Mouse (Mus musculus) heart, postnatal 36 days (tissue): ENCODE results near the gene Zmiz1. TPM values are rescaled to one million over a fixed set of nuclear protein-coding genes. Genes with fewer than 3 reads are reported as not detected.

Experiments used
- DNase-seq, 2 experiments: peaks; one replicate each; pipeline ENCODE4 v3.0.0; 2021 to 2022
- intact Hi-C: fragments of 180-260 bp; cut with DNase I; formaldehyde crosslinking; loops from one replicate; pipeline ENCODE4 v1.15.1; 2025
- total RNA-seq, 2 experiments: library from RNA; stranded (reverse); gene quantifications; 2 replicates each; pipeline ENCODE4 v1.2.3; 2021

The Zmiz1 gene
- total RNA-seq, 2 experiments from 2014 or later = 38.8 to 41.7 TPM

DNA sequence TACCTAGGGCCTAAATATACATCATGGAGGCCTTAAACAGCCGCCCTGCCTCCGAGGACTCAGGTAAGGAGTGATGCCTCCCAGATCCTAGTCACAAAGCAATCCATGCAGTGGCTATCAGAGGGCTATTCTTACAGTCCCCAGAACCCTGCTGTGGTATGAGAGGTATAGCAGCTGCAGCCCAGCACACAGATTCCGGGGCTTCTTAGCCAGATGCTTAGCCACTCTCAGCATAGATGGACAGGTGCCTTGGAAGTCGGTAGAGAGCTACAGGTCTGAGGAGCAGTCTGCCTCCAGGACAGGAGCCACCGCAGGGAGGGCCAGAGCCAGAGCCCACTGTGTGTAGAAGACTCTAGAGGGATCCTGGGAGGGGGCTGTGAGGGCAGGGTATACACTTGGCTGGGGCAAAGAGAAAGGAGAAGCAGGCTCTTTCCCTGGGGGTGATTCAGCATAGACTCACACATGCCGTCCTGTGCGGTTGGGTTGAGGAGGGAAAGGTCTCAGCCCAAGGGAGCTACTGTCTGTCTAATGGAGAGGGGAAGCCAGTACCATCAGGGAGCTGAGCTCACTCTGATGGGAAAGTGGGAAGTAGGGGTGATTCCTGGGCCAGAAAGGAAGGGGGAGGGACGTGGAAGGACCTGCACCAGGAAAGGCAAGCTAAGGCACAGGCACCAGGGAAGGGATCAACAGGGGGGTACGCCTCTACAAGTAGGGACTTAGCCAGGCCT, 27.9 kb downstream of the Zmiz1 start:
- DNase-seq = peak in 1 of 2 experiments; percentile 31
- intact Hi-C loops = loop anchor here (2.0 kb wide), 1 partner anchor 26 kb away; no protein-coding TSS in a partner anchor

- intact Hi-C loops = loop anchor here (2.0 kb wide), 1 partner anchor 27 kb away; no protein-coding TSS in a partner anchor
- peak; percentile 17 to 40 for DNase-seq
These were observed 28.5 kb downstream of the Zmiz1 start for GRCm38 (mm10) chr14:25487470-25487955.

DNA sequence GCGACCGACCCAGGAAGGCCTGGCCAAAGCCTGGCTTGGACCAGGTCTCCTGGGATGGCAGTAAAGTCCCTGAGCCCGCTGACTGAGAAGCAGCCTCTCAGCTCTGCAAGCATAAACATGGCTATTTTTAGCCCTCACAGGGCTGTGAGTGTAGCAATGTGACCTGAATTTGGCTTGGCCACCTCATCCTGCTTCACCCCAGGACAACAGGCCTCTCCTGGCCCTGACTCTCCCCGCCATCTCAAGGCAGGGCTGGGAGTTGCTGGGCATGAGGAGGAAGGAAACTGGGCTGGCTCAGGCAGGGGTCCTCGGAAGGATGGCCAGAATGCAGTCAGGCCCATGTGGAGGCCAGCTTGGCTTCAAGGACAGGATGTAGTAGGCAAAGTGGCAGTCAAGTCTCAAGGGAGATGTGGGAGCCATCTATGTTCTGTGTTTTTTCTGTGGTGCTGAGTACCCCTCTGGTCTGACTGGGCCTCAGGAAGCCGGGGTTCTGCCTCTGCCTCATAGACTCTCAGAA, 29.2 kb downstream of the Zmiz1 start:
- intact Hi-C loops = no loop called here

GRCm38 (mm10) chr14:25489336-25490078, 30.5 kb downstream of the Zmiz1 start:
- DNase-seq = no peak
- intact Hi-C loops = loop anchor here (2.0 kb wide), 1 partner anchor 29 kb away; no protein-coding TSS in a partner anchor

More for the DNA sequence above, 29.2 kb downstream of the Zmiz1 start:
- DNase-seq = peak; percentile 67 to 74

DNA sequence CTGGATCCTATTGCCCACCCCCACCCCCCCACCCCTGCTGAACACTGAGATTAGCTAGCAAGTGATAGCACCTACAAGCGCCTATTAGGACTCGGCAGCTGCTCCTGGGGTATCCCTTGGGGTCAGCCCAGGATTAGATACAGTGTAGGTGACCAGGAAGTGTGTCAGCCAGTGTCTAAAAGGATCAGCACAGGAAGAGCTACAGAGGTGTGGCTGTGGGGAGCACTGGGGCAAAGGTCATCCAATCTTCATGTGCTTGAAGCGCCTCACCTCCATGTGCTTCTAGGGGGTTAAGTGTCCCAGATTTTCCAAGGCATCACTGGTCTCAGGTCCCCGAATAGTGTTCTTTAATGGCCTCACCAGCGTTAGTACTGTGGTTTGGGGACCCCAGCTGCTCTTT, 33.0 kb downstream of the Zmiz1 start:
- intact Hi-C loops = loop anchor here (2.0 kb wide), 2 partner anchors 17 to 27 kb away; no protein-coding TSS in a partner anchor
- no peak for DNase-seq

DNA sequence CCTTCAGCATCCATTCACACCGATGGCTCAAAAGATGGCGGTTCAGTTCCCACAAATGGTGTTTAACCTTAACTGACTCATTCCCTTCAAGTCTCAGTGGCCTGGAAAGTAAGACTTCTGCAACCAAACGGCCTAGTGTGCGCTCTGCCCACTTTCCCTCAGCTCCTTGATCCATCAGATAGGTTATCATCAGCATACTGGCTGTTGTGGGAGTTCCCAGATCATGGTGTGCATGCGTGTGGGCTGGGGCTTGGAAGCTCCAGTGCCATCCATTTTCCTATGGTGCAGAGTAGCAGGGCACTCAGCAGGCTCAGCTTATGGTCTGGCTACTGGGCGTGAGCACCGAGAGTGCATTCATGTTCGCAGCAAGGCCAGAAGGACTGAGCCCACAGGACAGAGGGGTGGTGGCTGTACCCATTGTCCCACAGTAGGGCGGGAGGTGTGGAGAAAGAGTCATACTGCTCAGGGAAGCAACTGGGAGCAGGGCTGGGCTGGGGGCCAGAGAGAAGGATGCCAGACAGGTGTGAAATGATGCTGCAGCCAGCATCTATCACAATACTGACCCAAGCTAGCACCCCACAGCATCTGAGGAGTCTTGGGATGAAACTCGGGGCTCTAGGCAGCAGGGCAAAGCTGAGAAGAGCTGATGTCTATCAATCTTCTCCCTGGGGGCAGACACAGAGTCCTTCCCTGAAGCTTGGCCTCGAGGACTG, 33.7 kb downstream of the Zmiz1 start:
- intact Hi-C loops = loop anchor here (2.0 kb wide), 1 partner anchor 18 kb away; no protein-coding TSS in a partner anchor

DNA sequence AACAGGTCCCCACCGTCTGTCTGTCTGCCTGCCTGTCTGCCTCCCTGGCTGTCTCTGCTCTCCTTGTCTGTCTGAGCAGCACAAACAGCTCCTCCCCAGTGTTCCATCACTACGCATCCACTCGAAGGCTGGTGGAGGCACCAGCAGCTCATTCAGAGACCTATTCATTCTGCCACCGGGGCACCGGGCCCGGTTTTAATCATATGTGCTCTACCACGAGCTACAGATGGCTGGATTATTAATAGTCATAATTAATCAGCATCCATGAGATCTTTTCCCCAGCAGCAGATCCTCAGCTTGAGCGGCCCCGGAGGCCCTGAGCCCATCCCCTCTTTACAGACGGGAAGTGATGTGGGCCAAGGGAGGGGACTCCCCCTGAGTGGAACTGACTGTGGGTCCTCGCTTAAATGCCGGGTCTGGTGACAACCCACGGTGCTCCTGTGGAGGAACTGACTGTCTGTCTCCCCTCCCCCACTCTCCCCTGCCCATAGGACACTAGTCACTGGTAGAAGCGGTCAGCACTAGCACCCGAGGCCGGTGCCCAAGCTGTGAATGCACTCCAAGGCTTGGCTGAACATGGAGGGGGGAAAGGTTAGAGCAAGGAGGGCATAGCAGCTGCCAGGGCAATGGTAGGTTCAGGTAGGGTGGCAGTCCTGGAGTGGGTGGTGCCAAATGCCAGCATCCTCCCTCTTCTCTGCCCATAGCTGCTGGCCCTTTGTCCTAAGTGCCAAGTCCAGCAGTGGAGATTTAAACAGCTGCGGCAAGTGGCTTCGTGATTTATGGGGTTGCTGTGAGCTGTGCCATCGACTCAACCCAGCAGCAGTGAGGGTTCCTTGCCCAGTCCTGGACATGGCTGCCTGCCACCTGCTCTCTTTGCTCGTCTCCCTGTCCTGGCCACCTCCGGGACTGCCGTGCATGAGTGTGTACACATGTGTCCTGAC, 34.6 kb downstream of the Zmiz1 start:
- intact Hi-C loops = loop anchor here (2.0 kb wide), 1 partner anchor 19 kb away; no protein-coding TSS in a partner anchor

More for the DNA sequence above, 33.7 kb downstream of the Zmiz1 start:
- no peak for DNase-seq

DNA sequence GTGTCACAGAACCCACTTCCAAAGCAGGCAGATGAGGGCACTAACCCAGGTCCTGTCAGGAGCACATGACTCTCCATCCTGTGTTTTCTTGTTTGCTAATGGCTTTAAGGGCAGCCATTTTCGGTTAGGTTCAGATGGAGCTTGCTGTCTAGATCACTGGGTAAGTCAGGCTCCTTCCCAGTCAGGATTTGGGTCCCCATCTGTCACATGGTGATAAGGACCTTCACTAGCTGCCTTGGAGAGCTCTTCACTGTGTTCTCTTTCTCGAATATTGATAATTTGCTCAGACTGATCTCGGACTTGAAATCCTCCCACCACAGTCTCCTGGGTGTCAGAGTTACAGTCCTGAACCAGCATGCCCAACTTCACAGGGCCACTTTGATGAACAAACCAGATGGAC, 35.8 kb downstream of the Zmiz1 start:
- DNase-seq = no peak
- intact Hi-C loops = no loop called here

More for the DNA sequence above, 34.6 kb downstream of the Zmiz1 start:
- DNase-seq = no peak

- intact Hi-C loops = no loop called here
- no peak for DNase-seq
These were observed 37.1 kb downstream of the Zmiz1 start for GRCm38 (mm10) chr14:25496116-25496515.

DNA sequence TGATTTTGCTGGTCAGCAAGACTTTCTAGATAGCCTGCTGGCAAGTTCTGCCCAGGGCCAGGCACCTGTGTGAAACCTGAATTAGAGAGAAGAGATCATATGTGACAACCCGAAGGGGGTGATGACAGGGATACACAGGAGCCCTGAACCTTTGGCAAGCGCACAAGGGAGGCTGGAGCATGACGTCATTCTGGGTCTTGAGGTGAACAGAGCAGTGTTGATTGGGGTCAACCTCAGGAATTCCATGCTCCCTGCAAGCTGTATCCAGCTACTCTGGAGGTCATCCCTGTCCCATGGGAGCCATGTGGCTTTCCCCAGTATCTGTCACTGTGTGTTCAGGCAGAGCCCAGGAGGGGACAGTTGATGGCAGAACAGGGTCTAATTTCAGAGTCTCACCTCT, 38.0 kb downstream of the Zmiz1 start:
- intact Hi-C loops = no loop called here
- no peak for DNase-seq

- intact Hi-C loops = no loop called here
- DNase-seq = peak in 1 of 2 experiments; percentile 63
These were observed 38.6 kb downstream of the Zmiz1 start for GRCm38 (mm10) chr14:25497596-25497995.

DNA sequence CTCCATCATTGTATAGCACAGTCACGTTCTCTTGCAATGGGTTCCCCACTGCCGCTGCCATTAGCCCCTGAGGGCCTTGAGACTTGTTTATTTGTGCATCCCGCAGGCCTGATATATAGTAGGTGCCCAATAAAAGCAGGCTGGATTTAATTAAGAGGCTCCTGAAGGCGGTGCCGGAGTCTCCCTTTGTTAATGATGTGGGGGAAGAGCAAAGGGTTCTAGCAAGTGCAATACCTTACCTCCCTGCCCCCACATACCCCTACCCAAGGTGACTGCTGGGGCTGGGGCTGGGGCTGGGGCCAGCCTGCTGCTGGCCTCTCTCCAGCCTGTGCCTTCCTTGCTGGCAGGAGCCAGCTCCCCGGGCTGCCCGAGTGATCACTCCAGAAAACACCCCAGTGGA, 39.4 kb downstream of the Zmiz1 start:
- DNase-seq = no peak
- intact Hi-C loops = no loop called here

GRCm38 (mm10) chr14:25499526-25499925, 40.5 kb downstream of the Zmiz1 start:
- DNase-seq = no peak
- intact Hi-C loops = no loop called here

DNA sequence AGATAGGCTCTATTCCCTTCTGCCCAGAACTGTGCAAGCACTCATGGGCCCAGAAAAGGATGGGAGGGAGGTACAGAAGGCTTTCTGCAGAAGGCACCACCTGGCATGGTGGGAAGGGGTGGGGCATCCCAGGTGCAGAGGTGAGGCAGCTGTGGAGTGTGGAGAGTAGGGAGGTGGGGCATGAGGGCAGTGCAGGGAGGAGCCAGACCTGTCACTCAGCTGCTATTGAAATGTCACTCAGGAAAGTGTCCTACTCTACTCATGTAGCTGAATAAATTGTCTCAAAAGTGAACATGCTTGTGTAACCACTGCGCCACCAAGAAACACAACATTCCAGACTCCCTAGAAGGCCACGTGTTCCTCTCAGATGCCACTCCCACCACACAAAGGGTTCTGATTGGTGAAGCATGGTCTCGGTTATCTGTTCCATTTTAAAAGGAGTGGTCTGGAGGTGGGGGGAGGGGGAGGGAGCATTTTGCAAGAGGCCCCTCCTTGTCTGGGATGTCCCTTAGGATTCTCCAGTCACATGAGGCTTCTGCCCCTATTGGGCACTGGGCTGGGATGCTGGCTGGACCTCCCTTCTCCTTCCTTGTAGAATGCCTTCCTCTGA, 41.6 kb downstream of the Zmiz1 start:
- no peak for DNase-seq
- intact Hi-C loops = no loop called here

DNA sequence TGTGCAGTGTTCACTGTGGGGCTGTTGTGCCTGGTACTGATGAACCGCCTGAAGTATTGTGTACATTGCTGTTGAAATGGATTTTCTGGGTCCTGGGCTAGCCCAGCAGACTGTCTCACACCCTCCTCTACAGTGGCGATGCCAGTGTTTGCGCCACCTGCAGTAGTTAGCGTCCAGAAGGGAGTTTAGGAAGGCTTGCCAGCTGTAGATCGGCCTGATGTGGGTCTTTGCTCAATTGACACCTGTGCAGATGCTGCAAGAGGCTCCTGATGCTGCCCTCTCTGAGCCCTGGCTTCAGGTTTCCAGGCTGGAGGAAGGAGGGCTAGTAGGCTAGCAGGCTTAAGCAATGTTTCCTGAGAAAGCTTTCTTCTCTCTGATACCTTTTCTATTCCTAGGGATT, 42.5 kb downstream of the Zmiz1 start:
- intact Hi-C loops = no loop called here

DNA sequence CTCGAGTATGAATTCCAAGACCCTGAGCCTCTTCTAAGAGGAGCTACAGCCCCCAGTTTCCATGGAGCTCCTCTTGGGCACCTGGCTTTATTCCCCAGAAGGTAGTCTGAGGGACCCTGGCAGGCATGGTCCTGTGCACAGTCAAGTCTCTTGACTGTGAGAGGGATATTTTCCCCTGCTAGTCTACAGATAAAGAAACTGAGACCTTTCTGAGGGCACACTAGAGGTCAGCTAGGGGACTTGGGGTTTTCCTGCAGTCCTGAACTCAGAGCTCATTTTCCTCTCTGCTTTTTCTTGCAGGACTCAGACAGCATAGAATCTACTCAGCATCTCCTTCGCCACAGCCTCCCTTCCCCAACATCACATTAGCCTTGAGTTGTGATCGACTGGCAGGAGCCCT, 43.4 kb downstream of the Zmiz1 start:
- intact Hi-C loops = no loop called here
- DNase-seq = no peak

More for the DNA sequence above, 42.5 kb downstream of the Zmiz1 start:
- DNase-seq = no peak

DNA sequence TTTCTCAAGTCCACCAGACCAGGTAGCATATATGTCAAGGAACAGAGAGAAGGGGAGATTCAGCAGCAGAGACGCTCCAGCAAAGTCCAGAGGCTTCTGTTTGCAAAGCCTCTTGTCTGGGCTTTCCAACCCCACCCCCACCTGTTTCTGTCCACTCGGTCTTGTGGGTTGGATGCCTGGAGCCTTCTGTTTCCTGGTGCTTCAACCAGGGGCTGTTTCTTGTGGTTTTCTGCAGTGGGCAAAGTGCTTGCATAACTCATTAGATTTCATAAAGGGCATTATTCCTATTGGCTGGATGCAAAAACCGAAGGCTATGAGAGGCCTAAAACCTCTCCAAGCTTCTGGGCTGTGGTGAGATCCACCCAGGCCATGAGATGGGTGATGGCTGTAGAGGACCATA, 45.3 kb downstream of the Zmiz1 start:
- no peak for DNase-seq
- intact Hi-C loops = no loop called here

DNA sequence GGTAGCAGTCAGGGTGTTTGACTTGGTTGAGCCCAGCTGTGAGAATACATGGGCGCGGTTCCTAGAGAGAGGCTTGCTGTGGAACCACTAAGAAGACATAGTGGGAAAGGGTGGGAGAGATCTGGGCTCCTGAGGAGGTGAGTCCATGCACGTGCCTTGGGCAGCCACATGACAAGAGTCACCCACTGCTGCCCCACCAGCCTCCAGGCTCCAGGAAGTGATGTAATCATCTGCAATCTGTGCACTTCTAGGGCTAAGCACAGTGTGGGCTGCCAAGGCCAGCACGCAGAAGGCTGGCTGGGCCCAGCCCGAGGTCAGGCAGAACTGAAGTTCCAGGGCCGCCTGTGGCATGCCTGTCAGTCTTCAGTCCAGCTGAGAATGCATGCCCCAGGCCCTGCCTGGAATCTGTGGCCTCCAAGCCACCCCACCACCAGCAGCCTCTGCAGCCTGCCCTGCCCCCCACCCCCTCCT, 46.3 kb downstream of the Zmiz1 start:
- intact Hi-C loops = no loop called here
- DNase-seq = no peak
